Mouse (Mus musculus): ENCODE results near the gene Sirt4. TPM values are rescaled to one million over a fixed set of nuclear protein-coding genes. Genes with fewer than 3 reads are reported as not detected.

Sirt4 gene
- polyA plus RNA-seq, 1 experiment from 2014 or later, result 14.7 TPM

- H3K27me3 ChIP-seq (replicated peaks), result peaks cover 38% of the 10 kb centered on the region
- no peak overlapping the region for H3K9ac ChIP-seq
- peaks cover 40% of the 10 kb centered on the region for H3K4me1 ChIP-seq (replicated peaks)
- no peaks in the 10 kb centered on the region for H3K9me3 ChIP-seq (replicated peaks)
- peak overlapping the region; percentile 80 for H3K4me3 ChIP-seq
- no peak overlapping the region for H3K27ac ChIP-seq (ENCODE audit: poor library complexity, severe bottlenecking)
- H3K4me2 ChIP-seq, result peak overlapping the region; percentile 91
- ATAC-seq (ENCODE audit: insufficient number of reproducible peaks, low FRiP score), result no peak
- no peaks in the 10 kb centered on the region for H3K36me3 ChIP-seq
- WGBS, result 14% methylated on average over 14 of the region's 14 CpGs
These were observed 53.2 kb downstream of the Sirt4 start for GRCm38 (mm10) chr5:115431061-115431897.

- H3K4me2 ChIP-seq, result peak overlapping the region; percentile 91
- H3K27ac ChIP-seq (ENCODE audit: poor library complexity, severe bottlenecking), result no peak overlapping the region
- H3K4me3 ChIP-seq, result peak overlapping the region; percentile 80
- H3K27me3 ChIP-seq (replicated peaks), result peaks cover 39% of the 10 kb centered on the region
- no peaks in the 10 kb centered on the region for H3K9me3 ChIP-seq (replicated peaks)
- peak overlapping the region; percentile 91 for H3K9ac ChIP-seq
- no peaks in the 10 kb centered on the region for H3K36me3 ChIP-seq
- 1% methylated on average over 59 of the region's 73 CpGs for WGBS
- ATAC-seq (ENCODE audit: insufficient number of reproducible peaks, low FRiP score), result peak; percentile 35
- H3K4me1 ChIP-seq (replicated peaks), result peaks cover 32% of the 10 kb centered on the region
These were observed 54.2 kb downstream of the Sirt4 start for GRCm38 (mm10) chr5:115430187-115430960.

- WGBS, result under 1% methylated on average over 62 of the region's 117 CpGs
- H3K4me3 ChIP-seq, result peak within 1 kb of the TSS; percentile 80
- no peaks in the 10 kb centered on the region for H3K36me3 ChIP-seq
- no peaks in the 10 kb centered on the region for H3K9me3 ChIP-seq (replicated peaks)
- H3K4me2 ChIP-seq, result peak within 1 kb of the TSS; percentile 91
- peaks cover 32% of the 10 kb centered on the region for H3K4me1 ChIP-seq (replicated peaks)
- no peak within 1 kb of the TSS for H3K27ac ChIP-seq (ENCODE audit: poor library complexity, severe bottlenecking)
- ATAC-seq (ENCODE audit: insufficient number of reproducible peaks, low FRiP score), result peak; percentile 61
- peaks cover 39% of the 10 kb centered on the region for H3K27me3 ChIP-seq (replicated peaks)
- peak within 1 kb of the TSS; percentile 91 for H3K9ac ChIP-seq
These were observed 55.0 kb downstream of the Sirt4 start, which contains the start of gene Msi1 for GRCm38 (mm10) chr5:115429359-115430186. Gene Msi1 (plus strand): TSS chr5:115429599.

DNA sequence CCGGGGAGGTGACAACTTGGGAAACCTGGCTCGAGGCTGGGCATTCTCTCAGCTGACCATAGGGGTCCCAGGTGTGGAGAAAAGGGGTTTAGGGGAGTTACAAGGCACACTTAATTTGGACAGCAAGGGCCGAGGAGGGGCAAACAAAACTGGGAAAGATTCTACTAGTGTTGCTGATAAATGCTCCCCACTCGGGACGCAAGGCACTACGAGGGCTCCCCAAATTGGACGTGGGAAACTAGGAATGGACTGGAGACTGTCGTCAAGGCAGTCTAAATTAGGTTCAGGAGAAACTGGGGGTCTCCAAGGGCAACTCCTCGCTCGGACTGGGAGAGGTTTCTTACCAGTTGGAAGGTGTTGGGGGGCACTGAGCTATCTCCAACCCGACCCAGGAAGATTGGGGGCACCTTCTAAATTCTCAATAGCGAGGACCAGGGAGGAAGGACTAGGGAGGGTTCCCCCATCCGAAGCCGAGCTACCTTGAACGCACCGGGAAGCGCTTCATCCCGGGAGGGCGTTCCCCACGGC is 55.6 kb downstream of the Sirt4 start:
- no peak; the same call in 1 of the 2 replicates for ATAC-seq (ENCODE audit: insufficient number of reproducible peaks, low FRiP score)
- Histone ChIP-seq H3K4me3 (peak overlapping the region; percentile 80), H3K9ac (peak overlapping the region; percentile 91), H3K4me2 (peak overlapping the region; percentile 91), H3K27ac (ENCODE audit: poor library complexity, severe bottlenecking) (no peak overlapping the region), H3K36me3 (no peaks in the 10 kb centered on the region), H3K4me1 (replicated peaks) (peaks cover 27% of the 10 kb centered on the region), H3K9me3 (replicated peaks) (no peaks in the 10 kb centered on the region), H3K27me3 (replicated peaks) (peaks cover 39% of the 10 kb centered on the region)
- 1% methylated on average over 20 of the region's 20 CpGs for WGBS

Other genes starting within 250 kb of the Sirt4 start
- 63.2 and 68.6 TPM in 2 replicates for gene Pop5, start 248.9 kb downstream of the Sirt4 start, polyA plus RNA-seq (2016; fragmentation: Nextera tagmentation; extraction: Ambion mirVana)
- gene Rnf10, start 211.8 kb downstream of the Sirt4 start, polyA plus RNA-seq (2016; fragmentation: Nextera tagmentation; extraction: Ambion mirVana), result 152 and 175 TPM in 2 replicates
- 76.0 and 79.9 TPM in 2 replicates for gene Coq5, start 205.1 kb downstream of the Sirt4 start, polyA plus RNA-seq (2016; fragmentation: Nextera tagmentation; extraction: Ambion mirVana)
- gene Dynll1, start 183.7 kb downstream of the Sirt4 start, polyA plus RNA-seq (2016; fragmentation: Nextera tagmentation; extraction: Ambion mirVana), result 1,319 and 1,320 TPM in 2 replicates
- gene Srsf9, start 157.5 kb downstream of the Sirt4 start, polyA plus RNA-seq (2016; fragmentation: Nextera tagmentation; extraction: Ambion mirVana), result 147 and 160 TPM in 2 replicates
- 24.2 and 26.1 TPM in 2 replicates for gene Gatc, start 143.5 kb downstream of the Sirt4 start, polyA plus RNA-seq (2016; fragmentation: Nextera tagmentation; extraction: Ambion mirVana)
- gene Triap1, start 143.5 kb downstream of the Sirt4 start, polyA plus RNA-seq (2016; fragmentation: Nextera tagmentation; extraction: Ambion mirVana), result 38.1 and 38.8 TPM in 2 replicates
- gene Cox6a1, start 135.7 kb downstream of the Sirt4 start, polyA plus RNA-seq (2016; fragmentation: Nextera tagmentation; extraction: Ambion mirVana), result 1,284 and 1,325 TPM in 2 replicates
- gene Msi1, start 55.1 kb downstream of the Sirt4 start, polyA plus RNA-seq (2016; fragmentation: Nextera tagmentation; extraction: Ambion mirVana), result 6.7 and 6.8 TPM in 2 replicates
- 0.72 and 1.3 TPM in 2 replicates for gene Pla2g1b, start 18.5 kb downstream of the Sirt4 start, polyA plus RNA-seq (2016; fragmentation: Nextera tagmentation; extraction: Ambion mirVana)
- gene Pxn, start 22.0 kb upstream of the Sirt4 start, polyA plus RNA-seq (2016; fragmentation: Nextera tagmentation; extraction: Ambion mirVana), result 41.1 and 41.7 TPM in 2 replicates
- gene Rplp0, start 74.7 kb upstream of the Sirt4 start, polyA plus RNA-seq (2016; fragmentation: Nextera tagmentation; extraction: Ambion mirVana), result 949 and 971 TPM in 2 replicates
- 43.1 and 47.0 TPM in 2 replicates for gene Gcn1l1, start 80.5 kb upstream of the Sirt4 start, polyA plus RNA-seq (2016; fragmentation: Nextera tagmentation; extraction: Ambion mirVana)
- gene Rab35, start 147.2 kb upstream of the Sirt4 start, polyA plus RNA-seq (2016; fragmentation: Nextera tagmentation; extraction: Ambion mirVana), result 20.1 and 20.9 TPM in 2 replicates
- gene Bicdl1, start 246.9 kb upstream of the Sirt4 start, polyA plus RNA-seq (2016; fragmentation: Nextera tagmentation; extraction: Ambion mirVana), result 5.5 and 7.9 TPM in 2 replicates